Mouse (Mus musculus) forebrain, embryonic 12.5 days (tissue): ENCODE results near the gene Khdrbs2. TPM values are rescaled to one million over a fixed set of nuclear protein-coding genes. Genes with fewer than 3 reads are reported as not detected.

ENCODE experiments used
- ATAC-seq: fragments of 200-750 bp; cut with Nextera tagmentation; 2 replicates; pipeline ENCODE4 v1.8.0; 2017; ENCODE audit warnings: moderate TSS enrichment; ENCODE audit not compliant: low FRiP score
- H3K27ac ChIP-seq: fragments of 300-500 bp; sonication (generic); 2 replicates; pipeline ENCODE4 v1.5.1; 2016; ENCODE audit warnings: mild to moderate bottlenecking
- H3K27me3 ChIP-seq: fragments of 300-500 bp; sonication (generic); 2 replicates; pipeline ENCODE4 v1.6.1; 2016; ENCODE audit warnings: mild to moderate bottlenecking
- H3K36me3 ChIP-seq: fragments of 300-500 bp; sonication (generic); replicated peaks from 2 replicates; pipeline ENCODE4 v1.6.1; 2016; ENCODE audit warnings: mild to moderate bottlenecking
- H3K4me1 ChIP-seq: fragments of 300-500 bp; sonication (generic); 2 replicates; pipeline ENCODE4 v1.6.1; 2016
- H3K4me2 ChIP-seq: fragments of 300-500 bp; sonication (generic); 2 replicates; pipeline ENCODE4 v1.6.1; 2016; ENCODE audit warnings: mild to moderate bottlenecking, moderate library complexity
- H3K4me3 ChIP-seq: fragments of 300-500 bp; sonication (generic); replicated peaks from 2 replicates; pipeline ENCODE4 v1.5.1; 2016; ENCODE audit warnings: mild to moderate bottlenecking
- H3K9ac ChIP-seq: fragments of 300-500 bp; sonication (generic); 2 replicates; pipeline ENCODE4 v1.6.1; 2016; ENCODE audit warnings: mild to moderate bottlenecking
- H3K9me3 ChIP-seq: fragments of 300-500 bp; sonication (generic); 2 replicates; pipeline ENCODE4 v1.6.1; 2016
- WGBS: fragments of 180-500 bp; shearing (Covaris S2); methylation state at CpG from one replicate; pipeline ENCODE4 v1.1.7; 2016; 5-methylcytosine and 5-hydroxymethylcytosine counted together
- polyA plus RNA-seq: library from polyadenylated mRNA; unstranded; fragments of >200 nt; fragmentation: Nextera tagmentation; extraction: Ambion mirVana; gene quantifications from 2 replicates; pipeline ENCODE4 v1.2.1, GENCODE M21; 2016

Gene Khdrbs2
- polyA plus RNA-seq, 1 experiment from 2014 or later = 21.8 TPM

DNA sequence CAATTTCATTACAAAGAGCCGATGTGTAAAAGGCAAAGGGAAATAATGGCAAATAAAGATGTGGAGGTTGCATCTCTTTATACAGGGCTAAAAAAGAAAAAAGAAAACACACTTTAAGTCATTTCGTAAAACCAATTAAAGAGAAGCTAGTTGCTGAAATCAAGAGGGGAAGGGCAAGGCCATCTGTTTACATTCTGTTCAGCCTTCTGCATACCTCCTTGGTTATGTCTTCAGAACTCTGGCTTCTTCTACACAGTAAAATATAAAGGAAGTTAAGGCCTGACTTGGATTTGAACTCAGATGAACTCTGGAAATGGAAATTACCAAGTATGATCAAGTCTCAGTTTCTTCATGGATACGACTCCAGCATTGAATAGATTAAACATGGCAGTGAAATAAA, 528.8 kb downstream of the Khdrbs2 start:
- Histone ChIP-seq H3K27me3 (no peaks in the 10 kb centered on the region), H3K4me3 (no peak overlapping the region), H3K4me2 (no peak overlapping the region), H3K36me3 (no peaks in the 10 kb centered on the region), H3K9ac (no peak overlapping the region), H3K27ac (no peak overlapping the region), H3K9me3 (peaks cover 3% of the 10 kb centered on the region; the same call in 1 of the 2 replicates), H3K4me1 (no peaks in the 10 kb centered on the region)
- WGBS = 89% methylated on average over 3 of the region's 3 CpGs
- no peak for ATAC-seq
